Mouse (Mus musculus) heart, adult 2 months (tissue): ENCODE results near the gene Sgsm1. TPM values are rescaled to one million over a fixed set of nuclear protein-coding genes. Genes with fewer than 3 reads are reported as not detected.

Experiments used
- DNase-seq, 2 experiments: peaks; one replicate each; pipeline ENCODE4 v3.0.0; 2021
- H3K27ac ChIP-seq: fragments of 200-600 bp; 2 replicates; pipeline ENCODE4 v1.8.1; 2022
- H3K27me3 ChIP-seq: fragments of 200-500 bp; 2 replicates; pipeline ENCODE4 v1.6.1; 2012; ENCODE audit warnings: mild to moderate bottlenecking, low read length, inconsistent platforms, mixed read lengths; ENCODE audit not compliant: control insufficient read depth, insufficient read depth
- H3K36me3 ChIP-seq: fragments of 200-500 bp; 2 replicates; pipeline ENCODE4 v1.6.1; 2012; ENCODE audit warnings: low read length, inconsistent platforms; ENCODE audit not compliant: control insufficient read depth, insufficient read depth
- H3K4me1 ChIP-seq: fragments of 200-500 bp; 2 replicates; pipeline ENCODE4 v1.6.1; 2011; ENCODE audit warnings: low read length; ENCODE audit not compliant: control insufficient read depth, insufficient read depth
- H3K4me3 ChIP-seq: fragments of 200-600 bp; 2 replicates; pipeline ENCODE4 v1.8.1; 2022
- H3K79me2 ChIP-seq: fragments of 200-500 bp; replicated peaks from 2 replicates; pipeline ENCODE4 v1.6.1; 2012; ENCODE audit warnings: mild to moderate bottlenecking, inconsistent platforms, low read length, moderate library complexity, mixed read lengths; ENCODE audit not compliant: control insufficient read depth, insufficient read depth
- H3K9ac ChIP-seq: fragments of 200-500 bp; 2 replicates; pipeline ENCODE4 v1.6.1; 2012; ENCODE audit warnings: low read depth, mild to moderate bottlenecking, control low read depth, inconsistent platforms, low read length, mixed read lengths
- CTCF ChIP-seq: fragments of 200-600 bp; IDR thresholded peaks from 2 replicates; pipeline ENCODE4 v1.8.1; 2022; ENCODE audit warnings: antibody characterized with exemption, mild to moderate bottlenecking, moderate library complexity
- EP300 ChIP-seq: fragments of 200-500 bp; IDR thresholded peaks from 2 replicates; pipeline ENCODE4 v1.6.1; 2011; ENCODE audit warnings: low read depth, low read length, control low read depth; ENCODE audit not compliant: insufficient read depth
- POLR2A ChIP-seq: fragments of 200-500 bp; IDR thresholded peaks from 2 replicates; pipeline ENCODE4 v1.6.1; 2011; ENCODE audit warnings: mild to moderate bottlenecking, low read depth, low read length, control low read depth; ENCODE audit not compliant: insufficient read depth
- WGBS: fragments of 180-500 bp; shearing (Covaris S2); methylation state at CpG from one replicate; pipeline ENCODE4 v1.1.7; 2018; 5-methylcytosine and 5-hydroxymethylcytosine counted together
- intact Hi-C: fragments of 180-260 bp; cut with DNase I; formaldehyde crosslinking; loops from one replicate; pipeline ENCODE4 v1.15.1; 2025
- polyA plus RNA-seq: library from polyadenylated mRNA; depleted of rRNA; stranded (reverse); fragments of >200 nt; gene quantifications from 2 replicates; pipeline ENCODE4 v1.2.3, GENCODE M21; 2012
- total RNA-seq, 2 experiments: library from RNA; stranded (reverse); gene quantifications; 2 replicates each; pipeline ENCODE4 v1.2.3; 2021

The Sgsm1 gene
- total and polyA plus RNA-seq, 3 experiments, result 0.43 to 1.2 (median 0.52) TPM

- H3K9ac ChIP-seq, result no peak overlapping the region
- H3K27ac ChIP-seq, result no peak overlapping the region
- TF ChIP-seq CTCF (no peak), EP300 (no peak), POLR2A (no peak)
- peaks cover 9% of the 10 kb centered on the region for H3K27me3 ChIP-seq
- 57% methylated on average over 2 of the region's 2 CpGs for WGBS
- no peak for DNase-seq
- H3K79me2 ChIP-seq, result no peaks in the 10 kb centered on the region
- H3K4me3 ChIP-seq, result no peak overlapping the region
- H3K36me3 ChIP-seq, result no peaks in the 10 kb centered on the region
- intact Hi-C loops, result no loop called here
- no peaks in the 10 kb centered on the region for H3K4me1 ChIP-seq
Measured at GRCm38 (mm10) chr5:113283726-113284125, 26.9 kb downstream of the Sgsm1 start.

GRCm38 (mm10) chr5:113281557-113281956 lies 29.0 kb downstream of the Sgsm1 start:
- no peak overlapping the region for H3K27ac ChIP-seq
- no peak overlapping the region for H3K4me3 ChIP-seq
- intact Hi-C loops, result no loop called here
- H3K27me3 ChIP-seq, result peaks cover 2% of the 10 kb centered on the region; the same call in 1 of the 2 replicates
- no peaks in the 10 kb centered on the region for H3K4me1 ChIP-seq
- 88% methylated on average over 7 of the region's 7 CpGs for WGBS
- H3K9ac ChIP-seq, result no peak overlapping the region
- TF ChIP-seq CTCF, result no peak
- no peak for TF ChIP-seq POLR2A
- no peaks in the 10 kb centered on the region for H3K79me2 ChIP-seq
- H3K36me3 ChIP-seq, result no peaks in the 10 kb centered on the region
- no peak for DNase-seq

- 33% methylated on average over 15 of the region's 15 CpGs for WGBS
- Histone ChIP-seq H3K4me1 (no peaks in the 10 kb centered on the region), H3K4me3 (no peak overlapping the region), H3K27ac (no peak overlapping the region), H3K36me3 (no peaks in the 10 kb centered on the region), H3K79me2 (no peaks in the 10 kb centered on the region), H3K27me3 (peaks cover 2% of the 10 kb centered on the region; the same call in 1 of the 2 replicates), H3K9ac (no peak overlapping the region)
- DNase-seq, result no peak
- intact Hi-C loops, result no loop called here
- TF ChIP-seq POLR2A (no peak), EP300 (no peak), CTCF (no peak)
Measured at GRCm38 (mm10) chr5:113280138-113280856, 30.3 kb downstream of the Sgsm1 start.

DNA sequence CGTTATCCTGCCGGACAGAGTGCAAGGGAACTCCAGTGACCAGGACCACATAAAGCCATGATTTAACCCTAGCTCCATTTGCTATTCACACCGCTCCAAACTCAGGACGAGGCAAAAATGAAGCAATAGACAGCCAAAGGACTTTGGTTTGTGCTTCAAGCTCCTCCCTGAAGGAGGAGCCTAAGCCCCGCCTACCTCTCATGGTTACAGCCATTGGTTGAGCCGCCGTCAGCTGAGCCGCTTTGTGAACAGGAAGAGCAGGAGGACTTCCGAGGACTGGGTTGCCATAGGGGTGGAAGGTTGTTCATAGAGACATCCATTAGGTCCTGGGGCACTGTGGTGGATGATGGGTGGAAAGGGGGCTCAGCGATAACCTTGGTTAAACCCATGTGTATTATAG lies 34.7 kb downstream of the Sgsm1 start:
- intact Hi-C loops, result no loop called here
- Histone ChIP-seq H3K36me3 (no peaks in the 10 kb centered on the region), H3K9ac (no peak overlapping the region), H3K4me1 (peaks cover under 1% of the 10 kb centered on the region), H3K27me3 (0 out of 2 replicates have a peak, but pooled peaks cover 2% of the 10 kb centered on the region), H3K27ac (no peak overlapping the region), H3K4me3 (no peak overlapping the region), H3K79me2 (no peaks in the 10 kb centered on the region)
- DNase-seq, result no peak
- 68% methylated on average over 10 of the region's 10 CpGs for WGBS
- no peak for TF ChIP-seq EP300
- TF ChIP-seq CTCF, result no peak
- no peak for TF ChIP-seq POLR2A

- H3K4me1 ChIP-seq, result peaks cover 2% of the 10 kb centered on the region
- H3K4me3 ChIP-seq, result no peak overlapping the region
- H3K79me2 ChIP-seq, result no peaks in the 10 kb centered on the region
- intact Hi-C loops, result no loop called here
- TF ChIP-seq POLR2A (no peak), CTCF (no peak), EP300 (no peak)
- 47% methylated on average over 11 of the region's 11 CpGs for WGBS
- H3K36me3 ChIP-seq, result no peaks in the 10 kb centered on the region
- DNase-seq, result peak; percentile 18 to 30
- no peak overlapping the region for H3K9ac ChIP-seq
- H3K27me3 ChIP-seq, result no peaks in the 10 kb centered on the region
- H3K27ac ChIP-seq, result no peak overlapping the region
Measured at GRCm38 (mm10) chr5:113271207-113271811, 39.3 kb downstream of the Sgsm1 start.

DNA sequence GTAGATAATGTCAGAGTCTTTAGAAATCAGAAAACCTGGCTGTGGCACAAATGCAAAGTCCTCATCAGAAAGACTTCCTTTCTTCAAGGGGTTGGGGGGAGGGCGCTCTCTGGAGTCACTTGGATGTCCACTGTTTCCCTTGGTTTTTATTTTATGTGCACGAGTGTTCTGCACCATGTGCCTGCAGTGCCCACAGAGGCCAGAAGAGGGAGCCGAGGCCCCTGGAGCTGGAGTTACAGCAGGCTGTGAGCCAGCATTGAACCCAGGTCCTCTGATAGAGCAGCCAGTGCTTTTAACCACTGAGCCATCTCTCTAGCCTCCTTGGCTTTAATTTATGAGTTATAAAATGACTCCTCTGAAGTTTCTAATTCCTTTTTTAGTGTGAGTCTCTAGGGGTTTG lies 40.5 kb downstream of the Sgsm1 start:
- intact Hi-C loops, result no loop called here
- Histone ChIP-seq H3K4me1 (peaks cover 2% of the 10 kb centered on the region), H3K9ac (no peak overlapping the region), H3K27ac (no peak overlapping the region), H3K4me3 (no peak overlapping the region), H3K27me3 (no peaks in the 10 kb centered on the region), H3K79me2 (no peaks in the 10 kb centered on the region), H3K36me3 (no peaks in the 10 kb centered on the region)
- TF ChIP-seq CTCF, result peak; percentile 12; the same call in 1 of the 2 replicates
- no peak for TF ChIP-seq EP300
- DNase-seq, result no peak
- WGBS, result 81% methylated on average over 3 of the region's 3 CpGs
